11 mouse cellular contexts compared by ENCODE assay signal in the genomic region with DNA sequence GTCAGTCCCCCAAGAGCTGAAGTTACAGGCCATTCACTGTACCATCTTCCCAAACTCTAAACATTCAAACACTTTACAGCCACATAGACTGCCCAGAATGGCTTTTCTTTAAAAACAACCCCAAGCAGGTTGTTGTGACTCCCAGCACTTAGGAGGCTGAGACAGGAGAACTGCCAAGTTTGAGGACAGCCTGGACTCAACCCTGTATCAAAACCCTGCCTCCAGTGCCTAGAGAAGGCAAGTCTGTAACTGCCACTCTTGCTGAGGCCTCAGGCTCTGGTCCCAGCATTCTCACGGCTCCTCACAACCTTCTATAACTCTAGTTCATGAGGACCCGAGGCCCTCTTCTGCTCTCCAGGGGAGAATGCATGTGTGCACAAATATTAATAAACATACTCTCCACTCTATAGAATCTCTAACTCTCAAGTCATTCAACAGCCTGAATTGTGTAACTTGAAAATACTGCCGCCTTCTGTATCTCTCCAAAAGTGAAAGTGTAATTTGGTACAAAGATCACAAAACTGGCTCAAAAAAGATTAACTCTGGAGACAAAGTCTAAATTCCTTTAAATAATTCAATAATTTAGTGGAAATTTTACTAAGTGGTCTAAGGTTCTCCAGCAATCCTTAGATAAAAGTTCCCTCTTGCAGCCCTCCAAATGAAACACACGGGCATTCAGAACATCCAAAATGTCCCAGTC. TPM values are rescaled to one million over a fixed set of nuclear protein-coding genes. Genes with fewer than 3 reads are reported as not detected.
DNase-seq lines count a peak whose midpoint lies in the region; ATAC-seq and TF ChIP-seq lines count a peak whose summit lies in the region.
"Had no signal": no experiment of that assay in that cellular context is flagged by ENCODE, and none has a peak within 500 bp of the region (broad histone marks: within the 10 kb centered on the region; RNA-seq: fewer than 3 reads in every experiment).

No protein-coding gene starts in this region.

- H3K4me2 ChIP-seq in lung, embryonic 14.5 days = no peak overlapping the region
- peak overlapping the region; percentile 49 for H3K4me2 ChIP-seq in liver, embryonic 15.5 days

- H3K9ac ChIP-seq in lung, embryonic 14.5 days = no peak overlapping the region
- peak overlapping the region; percentile 3; the same call in 1 of the 2 replicates for H3K9ac ChIP-seq in MEL (ENCODE audit: control insufficient read depth, low read depth, low read length, poor library complexity, severe bottlenecking)
- no peak overlapping the region for H3K9ac ChIP-seq in liver, embryonic 15.5 days

- H3K4me3 ChIP-seq in lung, embryonic 14.5 days (ENCODE audit: low read depth, low read length) = 0 out of 2 replicates have a peak overlapping the region, but pooled peaks have one; percentile 9
- H3K4me3 ChIP-seq in MEL (ENCODE audit: control insufficient read depth in 1 of 2, insufficient read depth in 1 of 2, low read depth in 2 of 2, low read length in 2 of 2) = peak overlapping the region in 1 of 2 experiments; percentile 26; a peak in 2 of 4 replicates
- H3K4me3 ChIP-seq in liver, embryonic 15.5 days (replicated peaks) = peak overlapping the region; percentile 17

- no peak for ATAC-seq in lung, embryonic 14.5 days (ENCODE audit: insufficient read depth)
- ATAC-seq in liver, embryonic 15.5 days (ENCODE audit: insufficient read depth) = no peak
- ATAC-seq: forebrain, embryonic 16.5 days had no signal

- no peak for TF ChIP-seq POLR2A in MEL (IDR thresholded peaks at IDR 0.05; ENCODE audit: control insufficient read depth in 1 of 2, insufficient read depth in 1 of 2, low read depth in 1 of 2, low read length in 2 of 2, poor library complexity in 1 of 2)

- peaks cover 11% of the 10 kb centered on the region; the same call in 1 of the 2 replicates for H3K4me1 ChIP-seq in lung, embryonic 14.5 days (ENCODE audit: insufficient read depth)
- peaks cover 12 to 13% of the 10 kb centered on the region in 2 experiments for H3K4me1 ChIP-seq in MEL (ENCODE audit: control insufficient read depth in 1 of 2, insufficient read depth in 2 of 2, low read length in 2 of 2)
- H3K4me1 ChIP-seq in liver, embryonic 15.5 days (replicated peaks) = peaks cover 63% of the 10 kb centered on the region

- H3K27me3 ChIP-seq in lung, embryonic 14.5 days (ENCODE audit: insufficient read depth, low read length) = no peaks in the 10 kb centered on the region
- no peaks in the 10 kb centered on the region for H3K27me3 ChIP-seq in MEL (ENCODE audit: control insufficient read depth in 1 of 2, insufficient read depth in 2 of 2, low read length in 2 of 2)
- H3K27me3 ChIP-seq in liver, embryonic 15.5 days = no peaks in the 10 kb centered on the region

- H3K79me2 ChIP-seq in MEL (ENCODE audit: control insufficient read depth, insufficient read depth, low read length, poor library complexity) = peaks cover 75% of the 10 kb centered on the region

- DNase-seq in heart, adult 11 months = peak; percentile 89
- no peak for DNase-seq in heart, postnatal 4 days
- DNase-seq in lung, embryonic 14.5 days = no peak
- no peak for DNase-seq in lung, postnatal 14 days
- DNase-seq in MEL (ENCODE audit: low read depth, low spot score) = no peak
- DNase-seq in frontal cortex, adult 2 months (ENCODE audit: extremely low spot score in 1 of 2, low spot score in 1 of 2) = no peak
- DNase-seq in layer of hippocampus, adult 9-11 months = no peak
- DNase-seq: adrenal gland, adult 8-10 months; cerebellum, adult 9-11 months had no signal

- TF ChIP-seq CTCF in lung, embryonic 14.5 days (IDR thresholded peaks at IDR 0.05; ENCODE audit: low read depth) = no peak
- no peak for TF ChIP-seq CTCF in MEL (IDR thresholded peaks at IDR 0.05 in 2 of 3, conservative IDR thresholded peaks at IDR 0.05 in 1 of 3; ENCODE audit: control insufficient read depth in 1 of 3, insufficient read depth in 1 of 3, low read depth in 2 of 3, low read length in 3 of 3, poor library complexity in 1 of 3, severe bottlenecking in 1 of 3)

- no peak for TF ChIP-seq RAD21 in MEL (IDR thresholded peaks at IDR 0.05; ENCODE audit: low read depth, low read length)

- H3K9me3 ChIP-seq in lung, embryonic 14.5 days (ENCODE audit: low read depth, low read length) = no peaks in the 10 kb centered on the region
- H3K9me3 ChIP-seq in MEL (replicated peaks; ENCODE audit: insufficient read depth, low read length) = no peaks in the 10 kb centered on the region
- H3K9me3 ChIP-seq in liver, embryonic 15.5 days (replicated peaks) = no peaks in the 10 kb centered on the region

- no peak for TF ChIP-seq EP300 in MEL (IDR thresholded peaks at IDR 0.05; ENCODE audit: low read depth in 1 of 2, low read length in 2 of 2)

- H3K36me3 ChIP-seq in lung, embryonic 14.5 days (ENCODE audit: insufficient read depth) = no peaks in the 10 kb centered on the region
- H3K36me3 ChIP-seq in MEL (ENCODE audit: control insufficient read depth in 1 of 2, insufficient read depth in 2 of 2, low read length in 2 of 2) = peaks cover 6 to 52% of the 10 kb centered on the region in 2 experiments
- H3K36me3 ChIP-seq in liver, embryonic 15.5 days (replicated peaks) = peaks cover 4% of the 10 kb centered on the region; the same call in 1 of the 2 replicates

- WGBS in lung, embryonic 14.5 days = 72% methylated on average over 4 of the region's 4 CpGs
- WGBS in liver, embryonic 15.5 days (ENCODE audit: insufficient replicate concordance) = 46% methylated on average over 4 of the region's 4 CpGs

- no peak overlapping the region for H3K27ac ChIP-seq in lung, embryonic 14.5 days (ENCODE audit: low read depth)
- H3K27ac ChIP-seq in MEL (ENCODE audit: control insufficient read depth, low read depth, low read length) = no peak overlapping the region
- peak overlapping the region; percentile 62; the same call in 1 of the 2 replicates for H3K27ac ChIP-seq in liver, embryonic 15.5 days (replicated peaks)

TF ChIP-seq in MEL, 35 proteins besides CTCF, POLR2A, EP300 and RAD21:
- TF ChIP-seq SIN3A (IDR thresholded peaks at IDR 0.05; ENCODE audit: low read length) (0 out of 2 replicates have a peak, but pooled peaks have one; percentile 28), RCOR1 (IDR thresholded peaks at IDR 0.05; ENCODE audit: low read depth, low read length) (0 out of 2 replicates have a peak, but pooled peaks have one; percentile 2), MEF2A (IDR thresholded peaks at IDR 0.05; ENCODE audit: extremely low read depth, insufficient replicate concordance, low read depth, low read length, poor library complexity, severe bottlenecking) (no peak)

RNA-seq across cellular contexts. Expression of a gene that starts 2.8 kb away (rescaled TPM):
- 10 to 100 TPM; 80.4 to 81.7 TPM for total RNA-seq in heart, postnatal 4 days (2021)
- 111 and 114 TPM in 2 replicates for polyA plus RNA-seq in lung, embryonic 14.5 days (2014; fragmentation: Nextera tagmentation; extraction: Ambion mirVana)
- total RNA-seq in MEL (2012; rRNA removed) = 12.3 and 18.3 TPM in 2 replicates
- 10 to 100 TPM in 1 of 2 experiments, not detected in 1; 91.4 TPM for polyA plus RNA-seq in MEL (2012; ENCODE audit: insufficient read depth in 1 of 2, insufficient read length in 2 of 2, low read depth in 1 of 2, low replicate concordance in 2 of 2, missing spikeins in 1 of 2)
- 31.5 and 34.7 TPM in 2 replicates for polyA plus RNA-seq in liver, embryonic 15.5 days (2015; fragmentation: Nextera tagmentation; extraction: Ambion mirVana)
- 49.9 and 54.6 TPM in 2 replicates for polyA plus RNA-seq in frontal cortex, adult 2 months (2012; rRNA removed)

RNA-seq across cellular contexts. Expression of a gene that starts 39.3 kb away (rescaled TPM):
- total RNA-seq in heart, postnatal 4 days (2021) = 10 to 100 TPM; 68.8 to 78.1 TPM
- polyA plus RNA-seq in lung, embryonic 14.5 days (2014; fragmentation: Nextera tagmentation; extraction: Ambion mirVana) = 45.4 and 54.3 TPM in 2 replicates
- total RNA-seq in MEL (2012; rRNA removed) = 80.3 and 101 TPM in 2 replicates
- polyA plus RNA-seq in MEL (2012; ENCODE audit: insufficient read depth in 1 of 2, insufficient read length in 2 of 2, low read depth in 1 of 2, low replicate concordance in 2 of 2, missing spikeins in 1 of 2) = 100 to 1,000 TPM in 1 of 2 experiments, 10 to 100 TPM in 1; 77.9 to 127 TPM
- 29.1 and 32.3 TPM in 2 replicates for polyA plus RNA-seq in liver, embryonic 15.5 days (2015; fragmentation: Nextera tagmentation; extraction: Ambion mirVana)
- 111 and 119 TPM in 2 replicates for polyA plus RNA-seq in frontal cortex, adult 2 months (2012; rRNA removed)
